Mouse (Mus musculus) heart, adult 2 months (tissue): ENCODE measurements around the gene Bbox1.

Experiments
- EP300 ChIP-seq: fragments of 200-500 bp; IDR thresholded peaks from 2 replicates; pipeline ENCODE4 v1.6.1; 2011; ENCODE audit warnings: low read depth, low read length, control low read depth; ENCODE audit not compliant: insufficient read depth
- POLR2A ChIP-seq: fragments of 200-500 bp; IDR thresholded peaks from 2 replicates; pipeline ENCODE4 v1.6.1; 2011; ENCODE audit warnings: mild to moderate bottlenecking, low read depth, low read length, control low read depth; ENCODE audit not compliant: insufficient read depth

DNA sequence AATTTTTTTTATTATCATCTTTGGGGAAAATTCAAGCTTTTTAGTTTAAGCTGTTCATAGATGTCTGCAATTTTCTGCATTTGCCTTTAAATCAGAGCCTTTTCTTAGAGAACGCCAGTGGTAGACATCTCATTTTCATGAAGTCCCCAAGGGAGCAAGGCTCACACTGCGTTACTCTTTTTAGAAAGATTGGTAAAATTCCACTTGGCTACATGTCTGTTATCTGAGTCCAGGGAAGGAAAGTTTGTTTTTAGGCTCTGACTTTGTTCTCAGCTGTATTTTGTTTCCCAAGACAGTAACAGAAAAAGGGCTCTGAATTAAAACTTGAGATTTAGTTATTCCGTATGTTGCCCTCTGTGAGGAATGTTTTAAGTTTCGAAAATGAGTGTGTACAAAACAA, 5.6 kb upstream of the Bbox1 start:
- TF ChIP-seq POLR2A (no peak), EP300 (no peak)
